Mouse (Mus musculus): ENCODE results near the gene Rpl35a. TPM values are rescaled to one million over a fixed set of nuclear protein-coding genes. Genes with fewer than 3 reads are reported as not detected.

The Rpl35a gene
- total RNA-seq (2023) = 246 and 303 TPM in 2 replicates

DNA sequence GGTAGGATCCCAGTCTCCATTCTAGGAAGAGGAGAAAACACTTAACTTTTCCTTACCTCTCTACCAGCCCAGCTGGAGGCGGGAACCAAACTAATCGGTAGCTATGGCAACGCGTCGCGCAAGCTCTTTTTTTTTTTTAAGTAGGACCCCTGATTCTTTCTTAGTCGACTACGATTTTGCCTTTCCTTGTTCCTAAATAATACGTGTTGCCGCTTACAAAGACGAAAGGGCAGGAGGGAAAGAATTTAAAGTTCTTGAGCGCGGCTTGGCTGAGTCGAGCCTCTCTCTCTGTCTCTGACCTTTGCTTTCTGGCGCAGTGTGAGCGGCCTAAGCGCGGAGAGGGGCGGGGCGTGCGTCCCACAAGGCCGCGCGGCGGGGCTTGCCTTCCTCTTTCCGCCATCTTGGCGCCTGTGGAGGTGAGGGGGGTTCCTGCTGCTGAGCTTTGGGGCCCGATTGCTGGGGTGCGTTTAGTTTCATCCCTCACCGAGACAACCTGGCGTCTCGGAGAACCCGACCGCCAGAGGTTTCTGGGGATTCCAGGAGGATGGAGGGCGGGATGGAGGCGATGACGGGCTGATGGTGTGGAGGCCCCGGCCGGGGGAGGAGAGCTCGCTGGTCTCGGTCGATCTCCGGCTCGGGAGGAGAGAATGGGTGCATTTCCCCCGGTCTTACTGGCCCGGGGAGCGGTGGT, at the start of gene Rpl35a, which contains the start of gene Iqcg:
Gene Rpl35a, plus strand, starts transcription at position 359 of the 691 bp plus-strand sequence.
Gene Iqcg, minus strand, starts transcription at position 124 of the 691 bp plus-strand sequence.

DNA sequence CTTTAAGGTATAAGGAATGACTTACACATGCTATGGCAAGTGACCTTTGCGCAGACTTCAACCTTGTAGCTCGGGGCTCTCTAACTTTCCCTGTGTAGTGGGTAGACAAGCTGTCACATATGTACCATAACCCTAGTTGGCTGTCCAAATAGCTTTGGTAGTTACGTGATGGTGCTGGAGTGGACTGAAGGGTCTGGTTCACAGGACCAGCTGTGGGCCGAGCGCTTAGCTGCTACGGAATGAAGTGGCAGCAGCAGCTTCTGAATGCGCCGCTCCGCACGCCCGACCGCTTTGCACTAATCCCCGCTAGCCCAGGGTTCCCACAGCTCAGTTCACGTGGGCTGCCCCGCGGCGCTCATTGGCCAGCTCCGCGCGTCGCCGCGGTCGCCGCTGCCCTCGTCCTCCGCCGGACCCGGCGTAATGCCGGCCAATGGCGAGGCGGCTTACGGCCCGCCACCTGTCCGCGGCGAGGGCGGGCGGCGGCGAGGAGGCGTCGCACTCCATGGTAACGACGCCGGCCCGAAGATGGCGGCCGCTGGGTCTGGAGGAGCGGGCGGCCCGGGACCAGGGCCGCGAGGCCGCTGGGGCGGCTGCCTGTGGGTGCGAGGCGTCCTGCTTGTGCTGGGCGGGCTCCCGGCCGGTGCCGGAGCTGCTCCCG, 5.9 kb downstream of the Rpl35a start, which contains the start of gene Lmln:
Gene Lmln, plus strand, starts transcription at position 498 of the 658 bp plus-strand sequence.

Other genes with a start within 250 kb of the Rpl35a start
- gene Smbd1, start 246.0 kb upstream of the Rpl35a start, total RNA-seq (2023) = not detected in 2 replicates
- gene Fyttd1, start 179.0 kb upstream of the Rpl35a start, total RNA-seq (2023) = 20.2 and 21.5 TPM in 2 replicates
- gene Rubcn, start 178.7 kb upstream of the Rpl35a start, total RNA-seq (2023) = 11.5 and 15.4 TPM in 2 replicates
- gene Lrch3, start 142.4 kb upstream of the Rpl35a start, total RNA-seq (2023) = 39.4 and 54.5 TPM in 2 replicates
- not detected in 2 replicates for gene Iqcg, start 235 bp upstream of the Rpl35a start, total RNA-seq (2023)
- 1.9 and 4.3 TPM in 2 replicates for gene Lmln, start 6.1 kb downstream of the Rpl35a start, total RNA-seq (2023)
- 37.9 and 52.9 TPM in 2 replicates for gene Osbpl11, start 128.6 kb downstream of the Rpl35a start, total RNA-seq (2023)
- 41.7 and 53.4 TPM in 2 replicates for gene Snx4, start 195.0 kb downstream of the Rpl35a start, total RNA-seq (2023)

Data from neutrophil, adult 65 days (primary cell).